Mouse (Mus musculus): ENCODE data around the gene 4833420G17Rik.
A peak's percentile ranks its signal among the peaks of the same experiment; 100 is the strongest.
"Not testable (repeated sequence)": the region's sequence is repeated elsewhere in the genome, so short reads cannot be mapped to it uniquely, and the experiment has no call there.

4833420G17Rik gene

DNA sequence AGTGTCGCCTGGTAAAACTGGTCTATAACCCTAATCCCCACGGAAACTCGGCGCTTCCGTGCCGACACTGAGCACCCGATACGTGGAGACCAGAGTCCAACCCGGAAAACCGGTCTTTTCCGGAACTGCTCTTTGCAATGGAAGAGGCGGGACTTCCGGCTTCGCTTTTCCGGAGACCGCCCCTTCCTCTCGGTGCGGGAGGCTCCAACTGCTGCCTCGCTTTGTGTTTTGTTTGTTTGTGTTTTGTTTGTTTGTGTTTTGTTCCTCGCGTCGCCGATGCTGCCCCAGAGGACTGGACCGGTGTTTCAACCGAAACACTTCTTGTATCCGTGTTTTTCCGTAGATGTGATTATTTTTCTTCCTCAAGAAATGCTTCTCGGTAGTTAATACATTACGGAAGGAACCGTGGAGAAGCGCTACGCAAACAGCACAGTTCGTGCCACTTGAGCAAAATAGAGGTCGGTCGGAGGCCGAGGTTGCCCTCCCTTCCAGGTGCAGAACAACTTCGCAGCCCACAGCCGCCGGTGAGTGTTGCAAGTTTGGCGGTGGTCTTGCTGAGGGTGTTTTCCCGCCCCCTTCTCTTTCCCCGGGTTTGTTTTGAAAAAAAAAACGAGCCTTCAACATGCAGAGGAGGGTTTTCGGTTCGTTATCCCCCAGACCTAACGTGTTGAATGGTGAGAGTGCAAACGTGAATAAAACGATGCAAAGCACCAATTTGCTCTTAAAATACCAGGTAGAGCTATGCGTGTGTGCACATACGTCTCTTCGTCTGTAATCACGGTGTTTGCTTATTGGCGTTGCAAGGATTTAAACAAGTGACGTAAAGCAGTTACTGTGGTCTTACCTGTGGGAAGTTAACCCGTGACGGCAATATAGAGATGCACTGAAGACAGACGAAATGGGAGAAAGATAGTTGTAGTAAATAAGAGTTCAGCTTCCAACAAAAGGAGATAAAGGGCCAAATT lies at the start of gene 4833420G17Rik:
Gene 4833420G17Rik (plus strand): TSS at position 173 of the 965 bp plus-strand sequence.
- peak; percentile 97 for DNase-seq (ENCODE audit: low spot score)

DNA sequence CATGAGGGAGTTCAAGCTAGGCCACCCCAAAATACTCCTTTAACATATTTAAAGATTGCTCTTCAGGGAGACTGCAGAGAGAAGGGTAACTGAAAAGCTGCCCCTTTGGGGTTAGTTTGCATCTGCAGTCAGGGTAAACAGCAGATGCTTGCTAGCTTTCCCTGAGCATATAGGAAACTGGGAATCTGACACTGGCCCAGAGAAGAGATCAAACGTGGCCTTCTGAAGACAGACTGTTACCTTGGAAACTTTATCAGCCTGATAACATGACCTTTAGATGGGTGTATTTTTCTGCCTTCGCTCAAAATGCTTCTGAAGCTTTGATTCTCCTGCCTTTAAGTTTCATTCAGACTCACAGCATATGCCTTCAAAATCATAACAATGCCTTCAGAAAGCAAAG lies 49.5 kb upstream of the 4833420G17Rik start:
- no peak for DNase-seq (ENCODE audit: low spot score)

DNA sequence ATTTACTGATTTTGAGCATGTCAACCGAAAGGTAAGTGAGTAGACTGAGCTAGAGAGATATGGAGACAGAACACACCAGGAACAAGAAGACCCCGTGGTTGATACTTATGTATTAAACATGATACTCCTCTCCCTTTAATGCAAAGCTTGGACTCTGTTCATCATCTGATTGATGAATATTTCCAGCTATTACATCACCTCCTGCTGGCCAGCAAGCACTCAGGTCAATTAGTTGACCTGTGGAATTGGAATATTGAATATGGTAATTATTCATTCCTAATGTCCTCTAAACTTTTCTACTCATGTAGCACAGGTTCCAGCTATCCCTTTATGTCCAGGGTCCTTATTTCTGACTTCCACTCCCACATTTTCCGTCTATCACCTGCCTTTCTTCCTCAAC lies 44.1 kb upstream of the 4833420G17Rik start:
- DNase-seq (ENCODE audit: low spot score): no peak

DNA sequence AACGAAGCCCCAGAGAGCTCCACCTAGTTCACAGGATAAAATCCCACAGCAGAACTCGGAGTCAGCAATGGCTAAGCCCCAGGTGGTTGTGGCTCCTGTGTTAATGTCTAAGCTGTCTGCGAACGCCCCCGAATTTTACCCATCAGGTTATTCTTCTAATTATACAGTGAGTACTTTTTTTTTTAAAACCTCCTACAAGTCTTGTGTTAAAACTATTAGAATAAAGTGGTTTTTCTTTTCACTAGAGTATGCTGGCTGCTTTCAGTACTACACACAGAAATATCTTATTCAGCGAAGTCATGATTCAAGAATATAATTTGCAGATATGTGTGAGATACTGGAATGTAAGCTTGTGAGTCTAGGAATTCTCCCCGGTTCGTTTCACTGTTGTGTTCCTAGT lies 32.4 kb upstream of the 4833420G17Rik start:
- peak; percentile 53 for DNase-seq (ENCODE audit: low spot score)

DNA sequence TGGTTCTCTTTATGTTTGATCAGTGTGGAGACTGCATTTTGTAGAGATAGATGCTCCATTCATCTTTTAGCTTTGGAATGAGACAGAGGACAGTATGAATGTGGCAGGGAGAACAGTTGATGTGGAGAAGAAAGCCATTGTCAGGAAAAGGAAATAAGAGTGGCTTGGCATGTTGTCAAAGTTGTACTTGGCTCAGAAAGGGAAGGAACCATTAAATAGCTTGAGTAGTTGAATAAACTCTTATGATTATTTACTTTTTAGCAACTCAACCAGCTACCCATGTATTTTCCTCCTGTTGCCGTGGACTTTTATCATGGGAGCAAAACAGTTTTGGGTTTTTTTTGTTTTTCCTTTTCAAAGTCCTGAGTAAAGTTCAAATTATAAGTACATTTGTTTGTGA lies 30.5 kb upstream of the 4833420G17Rik start:
- DNase-seq (ENCODE audit: low spot score): no peak

DNA sequence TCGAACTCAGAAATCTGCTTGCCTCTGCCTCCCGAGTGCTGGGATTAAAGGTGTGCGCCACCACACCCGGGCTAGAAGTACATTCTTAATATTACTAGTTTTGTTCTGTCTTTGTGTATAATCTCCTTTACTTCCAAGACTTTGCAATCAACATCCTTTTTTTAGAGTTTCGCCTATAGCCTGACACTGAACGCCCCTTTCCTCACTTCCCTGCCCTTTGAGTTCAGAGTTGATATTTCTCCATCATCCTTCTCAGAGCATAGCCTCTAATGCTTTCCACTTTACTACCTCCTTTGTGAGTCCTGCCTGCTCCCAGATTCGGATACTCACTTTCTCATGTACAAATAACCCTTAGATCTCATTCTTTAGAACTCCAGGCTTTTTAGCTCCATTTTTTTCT lies 28.2 kb upstream of the 4833420G17Rik start:
- no peak for DNase-seq (ENCODE audit: low spot score)

DNA sequence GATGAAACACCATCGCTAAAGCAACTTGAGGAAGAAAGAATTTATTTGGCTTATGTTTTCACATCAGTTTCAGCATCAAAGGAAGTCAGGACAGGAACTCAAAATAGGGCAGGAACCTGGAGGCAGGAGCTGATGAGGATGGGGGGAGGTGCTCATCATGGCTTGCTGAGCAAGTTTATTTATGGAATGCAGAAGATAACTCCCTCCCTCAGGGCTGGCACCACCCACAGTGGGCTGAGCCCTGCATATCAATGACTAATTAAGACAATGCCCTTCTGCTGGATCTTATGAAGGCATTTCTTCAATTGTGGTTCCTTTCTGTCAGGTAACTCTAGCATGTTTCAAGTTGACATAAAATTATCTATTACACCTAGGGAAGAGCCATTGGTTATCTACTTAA lies 20.3 kb upstream of the 4833420G17Rik start:
- DNase-seq (ENCODE audit: low spot score): no peak

DNA sequence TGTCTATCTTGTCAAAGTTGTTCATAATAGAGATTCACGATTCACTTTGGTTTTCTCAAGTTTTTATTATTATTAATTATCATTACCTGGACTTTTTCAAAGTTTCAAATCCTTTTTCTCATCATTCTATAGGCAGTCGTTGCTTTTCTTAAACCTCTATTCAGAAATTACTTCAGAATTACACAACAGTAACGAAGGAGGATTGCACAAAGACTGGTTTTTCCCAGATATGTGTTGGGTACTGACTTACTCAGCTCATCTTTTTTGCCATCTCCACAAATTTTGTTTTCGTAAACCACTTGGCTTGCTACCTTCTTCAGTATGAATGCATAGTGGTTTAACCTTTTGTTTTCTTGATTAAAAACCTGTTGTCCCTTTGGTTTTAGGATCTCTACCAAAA lies 9.0 kb upstream of the 4833420G17Rik start:
- DNase-seq (ENCODE audit: low spot score): no peak

DNA sequence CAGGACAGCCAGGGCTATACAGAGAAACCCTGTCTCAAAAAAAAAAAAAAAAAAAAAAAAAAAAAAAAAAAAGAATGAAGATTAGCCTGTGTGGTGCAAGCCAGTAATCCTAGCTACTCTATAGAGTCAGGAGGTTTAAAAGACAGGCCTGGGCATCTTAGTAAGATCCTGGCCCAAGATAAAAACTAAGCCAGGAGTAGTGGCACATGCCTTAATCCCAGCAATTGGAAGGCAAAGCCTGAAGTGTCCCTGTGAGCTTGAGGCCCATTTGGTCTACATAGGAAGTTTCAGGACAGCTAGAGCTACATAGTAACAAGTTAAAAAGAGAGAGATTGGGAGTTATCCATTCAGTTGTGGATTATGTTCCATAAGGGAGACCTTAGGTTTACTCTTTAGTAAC lies 7.5 kb upstream of the 4833420G17Rik start:
- DNase-seq (ENCODE audit: low spot score): no peak

DNA sequence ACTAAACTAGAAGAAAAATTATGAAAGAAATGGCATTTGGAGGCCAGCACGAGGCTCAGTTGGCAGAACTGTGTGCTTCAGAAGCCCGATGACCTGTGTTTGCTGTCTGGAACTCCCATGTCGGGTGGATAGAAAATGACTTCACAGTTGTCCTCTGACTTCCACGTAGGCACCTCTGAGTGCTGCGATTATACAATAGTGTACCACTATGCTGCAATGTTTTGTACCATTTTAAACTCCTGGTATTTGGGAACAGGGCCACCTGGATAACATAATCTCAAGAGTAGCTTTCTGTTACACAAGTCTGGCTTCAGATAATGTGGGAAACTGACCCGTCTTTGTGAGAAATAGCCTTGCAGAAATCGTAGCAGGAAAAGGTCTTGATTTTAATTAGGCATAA lies 6.2 kb upstream of the 4833420G17Rik start:
- DNase-seq (ENCODE audit: low spot score): no peak

DNA sequence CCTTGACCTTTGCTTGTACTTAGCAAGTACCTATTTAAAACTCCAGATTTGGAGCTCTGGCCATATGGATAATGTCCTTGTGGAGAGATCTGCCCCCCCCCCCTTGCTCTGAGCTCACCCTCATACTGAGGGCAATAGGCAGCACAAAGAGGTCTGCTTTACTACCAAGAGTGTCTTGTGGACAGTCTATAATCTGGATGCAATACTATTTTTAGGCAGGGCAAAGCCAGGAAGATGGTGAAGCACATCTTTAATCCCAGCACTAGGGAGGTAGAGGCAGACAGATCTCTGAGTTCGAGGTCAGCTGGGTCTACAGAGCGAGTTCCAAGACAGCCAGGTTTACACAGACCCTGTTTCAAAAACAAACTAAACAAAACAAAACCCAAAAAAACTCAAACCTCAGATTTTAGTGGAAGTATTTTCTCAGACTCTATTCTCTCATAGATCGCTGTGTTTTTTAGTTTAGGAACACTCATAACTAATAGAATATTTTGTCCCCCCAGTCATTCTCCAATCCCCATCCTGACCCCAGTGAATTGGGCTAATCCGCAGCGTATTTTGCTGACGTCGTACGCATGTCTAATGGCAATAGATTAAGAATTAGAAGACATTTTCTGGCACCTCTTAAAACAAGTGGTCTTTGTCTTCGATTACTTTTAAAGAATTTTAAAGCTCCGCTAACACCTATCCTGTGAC lies 520 bp upstream of the 4833420G17Rik start:
- DNase-seq (ENCODE audit: low spot score): peak; percentile 9

DNA sequence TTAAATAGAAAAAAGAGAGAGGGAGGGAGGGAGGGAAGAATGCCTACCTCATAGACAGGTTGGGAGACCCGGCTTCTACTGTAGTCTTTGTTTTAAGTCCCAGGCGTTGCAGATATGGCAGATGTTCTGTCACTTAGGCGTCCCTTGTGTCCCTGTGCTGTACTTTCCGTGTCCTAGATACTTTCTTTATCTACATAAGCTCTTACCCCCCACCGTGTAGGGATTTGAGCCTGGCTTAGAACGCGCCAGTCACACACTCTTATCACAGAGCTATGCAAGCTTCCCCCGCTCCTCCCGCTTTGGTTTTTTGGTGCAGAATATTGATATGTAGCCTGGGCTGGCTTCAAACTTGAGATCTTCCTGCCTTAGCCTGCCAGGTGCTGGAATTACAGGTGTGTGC lies 14.1 kb downstream of the 4833420G17Rik start:
- no peak for DNase-seq (ENCODE audit: low spot score)

DNA sequence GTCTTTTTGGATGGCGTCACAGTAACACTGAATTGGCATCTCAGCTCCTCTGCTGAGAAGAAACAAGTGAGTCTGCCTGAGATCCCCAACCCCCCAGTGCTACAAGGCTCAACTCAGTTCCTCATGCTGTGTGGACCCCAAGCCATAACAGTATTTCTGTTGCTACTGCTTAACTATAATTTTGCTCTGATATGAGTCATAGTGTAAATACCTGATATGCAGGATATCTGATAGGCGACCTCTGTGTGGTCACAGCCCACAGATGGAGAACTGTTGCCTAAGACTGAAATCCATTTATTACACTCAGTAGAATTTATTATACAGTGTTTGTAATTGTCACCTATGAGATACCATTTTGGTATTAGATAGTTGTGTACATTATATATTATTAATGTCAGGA lies 15.2 kb downstream of the 4833420G17Rik start:
- no peak for DNase-seq (ENCODE audit: low spot score)

DNA sequence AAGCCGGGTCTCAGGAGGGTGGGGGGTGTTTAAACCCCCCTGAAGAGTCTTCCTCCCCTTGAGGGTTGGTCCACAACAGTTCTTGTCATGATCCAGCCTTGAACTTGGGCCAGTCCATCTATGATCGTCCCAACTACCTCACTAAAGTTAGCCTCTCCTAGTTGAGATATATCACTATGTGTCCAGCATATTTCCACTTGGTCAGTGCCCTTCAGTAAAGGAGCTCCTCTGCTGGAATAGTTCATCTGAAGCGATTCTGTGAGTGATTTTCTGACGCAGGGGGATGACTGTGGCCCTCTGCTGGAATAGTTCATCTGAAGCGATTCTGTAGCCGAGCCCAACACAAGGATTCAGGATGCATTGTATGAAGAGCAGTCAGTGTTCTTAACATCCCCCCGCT lies 24.8 kb downstream of the 4833420G17Rik start:
- DNase-seq (ENCODE audit: low spot score): no peak

DNA sequence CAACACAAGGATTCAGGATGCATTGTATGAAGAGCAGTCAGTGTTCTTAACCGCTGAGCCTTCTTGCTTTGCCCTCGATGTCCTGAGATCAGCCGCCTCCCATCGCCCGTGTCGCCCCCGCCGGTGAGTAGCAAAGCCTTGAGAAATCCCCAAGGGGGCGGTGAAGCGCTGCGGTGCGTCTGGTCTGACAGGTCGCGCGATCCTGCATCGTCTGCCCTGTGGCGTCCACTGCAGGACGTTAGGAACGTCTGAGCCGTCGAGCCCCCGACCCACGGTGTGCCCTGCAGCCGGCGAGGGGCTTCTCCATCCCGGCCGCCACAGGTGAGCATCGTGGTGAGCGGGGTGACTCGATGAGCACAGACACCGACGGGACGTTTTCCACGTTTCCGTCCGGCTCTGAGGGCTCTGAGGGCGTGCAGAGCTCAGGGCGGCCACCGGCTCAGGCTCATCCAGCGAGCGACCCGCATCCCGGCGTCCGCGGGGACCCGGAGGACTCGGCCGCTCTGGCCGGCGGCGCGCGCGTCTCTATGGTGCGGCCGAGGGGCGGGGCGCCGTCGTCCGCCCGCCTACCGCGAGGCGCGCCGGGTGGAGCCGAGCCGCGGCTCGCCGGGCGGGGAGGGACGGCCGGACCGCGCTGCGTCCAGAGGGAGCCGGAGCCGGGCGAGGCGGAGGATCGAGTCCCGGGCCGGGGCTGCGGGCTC lies 25.5 kb downstream of the 4833420G17Rik start, which contains the start of the genes Tmem267 and 3110070M22Rik:
Gene Tmem267 (plus strand): TSS at position 160 of the 701 bp plus-strand sequence.
Gene 3110070M22Rik (minus strand): TSS at position 504 of the 701 bp plus-strand sequence.
- peak; percentile 89 for DNase-seq (ENCODE audit: low spot score)

DNA sequence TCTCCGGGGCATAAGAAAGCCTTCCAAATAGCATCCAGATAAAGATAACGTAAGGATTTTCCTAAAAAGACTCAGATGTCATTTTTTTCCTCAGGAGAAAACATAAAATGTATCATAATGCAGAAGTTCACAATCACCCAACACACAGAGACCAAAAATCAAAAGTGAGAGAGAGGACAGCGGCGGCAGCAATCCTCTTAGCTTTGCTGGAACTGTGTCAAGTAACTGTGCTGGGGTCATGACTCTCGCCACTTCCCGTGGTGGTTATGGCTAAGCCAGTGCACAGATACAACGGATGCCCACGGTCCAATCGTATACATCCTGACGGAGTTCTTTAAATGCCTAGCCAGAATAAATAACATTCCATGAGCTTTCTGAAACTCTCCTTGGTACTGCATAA lies 29.5 kb downstream of the 4833420G17Rik start:
- not testable (repeated sequence) for DNase-seq (ENCODE audit: low spot score)

DNA sequence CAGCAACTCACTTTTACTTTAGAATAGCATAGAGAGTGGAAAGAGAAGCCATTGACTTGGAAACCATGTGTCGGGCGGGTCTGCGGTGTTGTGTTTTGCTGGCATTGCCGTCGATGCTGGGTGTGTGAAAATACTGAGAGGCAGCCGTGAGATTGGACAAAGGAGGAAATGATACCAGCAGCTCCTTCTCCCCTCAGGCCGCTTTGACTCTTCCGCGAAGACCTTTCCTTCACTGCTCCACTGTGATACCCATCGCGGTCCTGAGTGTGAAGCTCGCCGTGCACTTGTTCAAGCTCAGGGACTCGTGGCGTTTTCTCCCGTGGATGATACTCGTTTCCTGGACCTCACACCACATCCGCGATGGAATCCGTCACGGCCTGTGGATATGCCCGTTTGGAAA lies 32.4 kb downstream of the 4833420G17Rik start:
- DNase-seq (ENCODE audit: low spot score): not testable (repeated sequence)
